Mouse (Mus musculus): ENCODE measurements around the gene Retreg1.
A peak's percentile ranks its signal among the peaks of the same experiment; 100 is the strongest.
"Not testable (repeated sequence)": the region's sequence is repeated elsewhere in the genome, so short reads cannot be mapped to it uniquely, and the experiment has no call there.

Gene Retreg1

DNA sequence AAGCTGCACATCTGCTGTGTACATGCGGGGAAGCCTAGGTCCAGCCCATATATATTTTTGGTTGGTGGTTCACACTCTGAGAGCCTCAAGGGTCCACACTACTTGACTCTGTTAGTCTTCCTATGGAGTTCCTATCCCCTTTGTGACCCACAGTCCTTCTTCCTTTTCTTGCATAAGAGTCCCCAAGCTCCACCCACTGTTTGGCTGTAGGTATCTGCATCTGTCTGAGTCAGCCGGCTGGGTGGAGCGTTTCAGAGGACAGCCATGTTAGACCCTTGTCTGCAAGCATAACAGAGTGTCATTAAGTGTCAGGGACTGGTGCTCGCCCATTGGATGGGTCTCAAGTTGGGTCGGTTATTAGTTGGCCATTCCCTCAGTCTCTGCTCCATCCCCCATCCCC, 107.6 kb downstream of the Retreg1 start:
- DNase-seq = no peak

DNA sequence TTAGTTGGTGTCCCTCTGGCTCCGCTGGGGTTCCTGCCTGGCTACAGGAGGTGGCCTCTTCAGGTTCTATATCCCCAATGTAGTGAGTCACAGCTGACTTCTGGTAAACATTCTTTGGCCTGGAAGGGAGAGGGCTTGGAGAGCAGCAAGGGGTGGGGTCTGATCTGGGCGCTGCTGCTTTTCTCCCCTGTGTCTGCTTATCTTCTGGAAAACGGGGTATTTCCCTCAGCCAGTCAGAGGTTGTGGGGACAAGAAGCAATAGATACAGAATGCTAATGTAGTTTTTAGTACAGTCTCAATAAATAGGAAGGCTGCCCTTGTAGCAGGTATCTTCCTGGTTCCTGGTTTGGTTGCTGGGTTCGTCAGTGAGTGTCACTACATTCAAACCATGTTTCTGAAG, 108.1 kb downstream of the Retreg1 start:
- DNase-seq = no peak

DNA sequence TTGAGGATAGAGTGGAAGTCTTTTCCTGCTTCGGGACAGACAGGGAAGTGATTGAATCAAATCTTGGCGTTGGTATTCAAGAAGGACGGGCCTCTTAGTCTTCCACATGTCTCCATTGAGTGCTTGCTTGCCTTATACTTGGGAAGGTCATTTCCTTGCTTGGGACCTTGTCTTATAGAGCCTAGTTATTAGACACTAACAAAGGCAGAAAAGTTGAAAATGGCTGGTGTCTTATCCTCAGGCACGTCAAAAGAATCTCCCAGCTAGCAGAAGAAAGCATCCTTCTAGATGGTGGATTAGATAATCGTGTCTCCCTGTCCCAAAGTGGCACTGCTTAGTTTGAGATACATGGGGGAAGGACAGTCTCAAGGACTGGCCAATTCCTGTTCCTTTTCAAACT, 113.0 kb downstream of the Retreg1 start:
- DNase-seq = no peak

DNA sequence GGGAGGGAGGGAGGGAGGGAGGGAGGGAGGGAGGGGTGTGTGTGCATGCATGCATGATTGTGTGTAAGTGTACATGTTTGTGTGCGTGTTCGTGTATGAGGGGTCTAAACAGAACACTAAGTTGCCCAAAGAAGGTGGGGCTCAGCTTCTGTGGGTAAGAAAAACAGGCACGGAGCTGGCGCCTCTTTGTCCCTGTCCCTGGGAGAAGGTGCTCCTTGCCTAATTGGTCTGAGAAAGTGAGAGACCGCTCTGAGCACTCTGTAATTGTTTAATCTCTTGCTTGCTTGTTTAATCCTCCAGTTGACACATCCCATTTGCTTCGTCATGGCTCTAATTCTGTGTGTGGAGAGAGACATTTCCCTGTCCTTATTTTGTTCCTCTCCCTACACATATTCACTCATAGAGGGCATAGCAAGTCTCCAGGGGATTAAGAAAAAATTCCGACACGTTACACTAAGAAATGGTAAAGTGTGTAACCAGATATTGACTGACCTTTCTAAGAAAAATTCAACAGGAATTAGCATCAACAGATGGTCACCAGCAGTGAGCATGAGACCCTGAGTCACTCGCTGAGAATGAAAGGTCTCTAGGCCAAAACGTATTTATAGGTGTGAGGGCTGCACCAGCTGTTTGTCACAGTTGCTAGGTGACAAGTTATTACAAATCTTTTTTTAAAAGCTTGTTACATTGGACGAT, 113.6 kb downstream of the Retreg1 start:
- no peak for DNase-seq

DNA sequence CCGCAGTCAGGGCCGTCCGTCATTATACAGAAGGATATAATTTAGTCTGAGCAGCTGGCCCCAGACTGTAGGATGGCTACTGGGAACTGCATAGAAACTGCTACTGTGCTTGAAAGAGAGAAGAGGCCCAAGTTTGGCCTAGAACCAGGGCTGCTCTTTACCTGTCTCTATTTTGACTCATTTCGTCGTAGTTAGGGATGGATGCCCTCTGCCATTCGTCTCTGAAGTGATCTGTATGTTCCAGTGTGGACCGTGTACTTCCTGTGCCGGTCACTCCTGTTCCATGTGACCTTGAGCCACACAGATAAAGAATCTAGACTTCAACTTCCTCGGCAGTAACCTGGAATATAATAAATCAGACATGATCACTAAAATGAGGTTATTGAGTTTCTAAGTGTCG, 114.7 kb downstream of the Retreg1 start:
- no peak for DNase-seq

DNA sequence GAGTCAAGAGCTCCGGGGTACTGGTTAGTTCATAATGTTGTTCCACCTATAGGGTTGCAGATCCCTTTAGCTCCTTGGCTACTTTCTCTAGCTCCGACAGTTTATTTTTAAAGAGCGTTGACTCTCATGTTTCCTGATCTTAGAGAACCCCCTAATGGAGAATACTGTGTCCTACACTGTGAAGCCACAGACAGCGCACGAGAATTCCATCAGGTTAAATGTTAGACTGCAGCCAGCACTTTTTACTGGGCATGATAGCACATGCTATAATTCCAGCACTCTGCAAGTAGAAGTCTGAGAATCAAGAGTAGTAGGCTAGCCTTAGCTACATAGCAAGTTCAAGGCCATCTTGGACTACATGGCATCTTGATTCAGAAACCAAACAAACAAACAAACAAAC, 116.4 kb downstream of the Retreg1 start:
- DNase-seq = peak; percentile 57

DNA sequence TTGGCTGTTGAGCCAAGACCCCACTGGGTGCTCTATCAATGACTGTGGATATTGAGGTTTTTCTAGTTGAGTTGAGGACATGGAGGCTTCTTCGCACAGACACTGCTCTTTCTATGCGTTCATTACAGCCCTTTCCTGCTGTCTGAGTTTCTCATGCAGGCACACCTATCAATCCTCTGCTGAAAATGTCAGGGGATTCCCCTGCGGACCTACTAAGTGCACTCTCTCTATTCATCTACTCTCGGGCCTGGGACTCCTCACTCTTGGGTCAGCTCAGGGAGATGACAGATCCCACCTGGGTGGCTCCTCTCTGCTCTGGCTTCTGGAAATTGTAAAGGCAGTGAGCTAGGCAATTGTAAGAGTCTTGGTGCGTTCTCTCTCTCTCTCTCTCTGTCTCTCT, 117.3 kb downstream of the Retreg1 start:
- DNase-seq = no peak

DNA sequence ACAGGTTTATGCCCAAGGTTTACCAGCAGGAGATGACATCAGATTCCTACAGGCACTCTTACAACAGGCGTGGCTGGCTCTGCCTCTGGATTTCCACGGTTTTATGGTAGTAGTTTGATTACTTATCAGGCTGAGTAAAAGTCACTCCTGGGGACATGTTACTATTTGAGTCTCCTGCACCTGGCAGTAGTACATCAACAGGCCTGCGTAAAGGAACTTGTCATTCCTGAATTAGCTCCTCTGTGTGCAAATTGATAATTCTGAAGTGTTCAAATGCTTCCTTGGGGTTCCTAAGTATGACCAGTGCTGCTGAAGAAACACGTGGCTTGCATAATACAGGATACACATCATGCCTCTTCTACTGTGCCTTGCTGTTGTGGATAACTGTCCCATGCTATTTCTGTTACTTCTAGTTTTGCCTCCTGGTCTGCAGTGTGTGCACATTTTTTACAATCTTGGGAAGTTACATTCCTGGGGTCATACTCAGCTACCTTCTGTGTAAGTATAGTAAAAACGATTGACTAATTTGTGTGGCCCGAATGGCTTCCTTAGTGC, 123.3 kb downstream of the Retreg1 start:
- DNase-seq = no peak

DNA sequence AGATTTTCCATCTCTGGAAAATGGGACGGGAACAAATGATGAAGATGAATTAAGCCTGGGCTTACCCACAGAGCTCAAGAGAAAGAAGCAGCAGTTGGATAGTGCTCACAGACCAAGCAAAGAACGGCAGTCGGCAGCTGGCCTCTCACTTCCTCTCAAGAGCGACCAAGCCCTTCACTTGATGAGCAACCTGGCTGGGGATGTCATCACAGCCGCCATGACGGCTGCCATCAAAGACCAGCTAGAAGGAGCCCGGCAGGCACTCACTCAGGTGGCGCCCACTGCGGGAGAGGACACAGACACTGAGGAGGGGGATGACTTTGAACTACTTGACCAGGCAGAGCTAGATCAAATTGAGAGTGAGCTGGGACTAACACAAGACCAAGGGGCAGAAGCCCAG, 128.6 kb downstream of the Retreg1 start:
- DNase-seq = no peak

DNA sequence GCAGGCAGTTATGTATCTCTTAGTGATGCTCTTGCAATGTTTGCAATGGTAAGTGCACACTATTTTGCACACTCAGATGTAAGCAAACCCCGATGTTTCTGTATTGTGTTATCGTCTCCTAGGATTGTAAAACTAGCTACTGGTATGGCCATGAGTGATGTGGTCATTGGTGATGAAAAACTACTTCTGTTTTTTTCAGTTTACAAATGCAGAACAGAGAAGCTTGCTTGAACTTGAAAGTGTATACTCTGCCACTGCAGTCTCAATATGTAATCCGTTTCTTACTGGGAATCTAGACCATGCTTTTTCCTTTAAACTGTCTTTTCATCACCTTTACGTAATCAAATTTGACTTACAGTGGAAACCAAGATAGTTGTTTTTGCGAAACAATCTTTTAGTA, 129.8 kb downstream of the Retreg1 start:
- DNase-seq = no peak

DNA sequence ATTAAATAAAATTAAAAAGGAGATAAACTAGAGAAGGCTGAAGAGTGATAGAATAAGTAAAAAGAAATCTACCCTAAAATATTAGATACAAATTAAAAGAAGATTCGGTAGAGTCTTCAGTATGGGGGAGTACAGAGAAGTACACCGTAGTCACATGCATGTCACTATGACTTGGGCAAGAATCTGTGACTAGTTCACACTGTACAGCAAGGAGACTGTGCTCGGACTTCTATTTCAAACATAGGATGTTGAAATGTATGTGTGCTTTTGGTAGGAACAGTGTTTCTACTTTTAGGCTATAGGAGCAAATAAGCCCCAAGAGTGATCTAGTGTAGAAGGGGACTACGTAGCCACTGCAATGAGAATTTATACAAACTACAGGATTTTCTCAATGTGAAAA, 131.4 kb downstream of the Retreg1 start:
- no peak for DNase-seq

DNA sequence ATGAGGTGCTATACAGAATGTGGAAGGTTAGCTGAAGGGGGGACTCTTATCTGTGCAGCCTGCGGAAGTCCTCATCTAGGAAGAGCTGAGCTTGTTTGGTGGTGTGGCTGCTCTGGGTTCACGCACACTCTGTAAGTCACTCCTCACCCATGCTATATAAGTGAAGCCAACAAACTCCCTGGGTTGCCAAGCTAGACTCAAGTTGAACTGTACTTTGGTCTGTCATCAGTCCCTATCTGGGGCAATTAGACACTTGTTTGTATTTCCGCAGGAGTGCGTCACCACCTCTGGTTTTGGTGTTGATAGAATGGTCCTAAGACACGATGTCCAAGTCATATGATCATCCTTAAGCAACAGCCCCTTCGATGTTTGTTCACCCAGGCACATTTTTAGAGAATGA, 132.8 kb downstream of the Retreg1 start:
- DNase-seq = no peak

DNA sequence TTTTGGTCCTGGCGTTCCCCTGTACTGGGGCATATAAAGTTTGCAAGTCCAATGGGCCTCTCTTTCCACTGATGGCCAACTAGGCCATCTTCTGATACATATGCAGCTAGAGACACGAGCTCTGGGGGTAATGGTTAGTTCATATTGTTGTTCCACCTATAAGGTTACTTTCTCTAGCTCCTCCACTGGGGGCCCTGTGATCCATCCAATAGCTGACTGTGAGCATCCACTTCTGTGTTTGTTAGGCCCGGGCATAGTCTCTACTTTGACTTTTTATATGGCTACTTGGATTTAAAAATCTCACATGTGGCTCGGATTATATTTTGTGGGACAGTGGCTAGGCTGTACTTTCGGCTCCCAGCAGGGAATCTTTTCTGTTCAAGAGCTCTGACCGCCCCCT, 140.6 kb downstream of the Retreg1 start:
- DNase-seq = not testable (repeated sequence)

DNA sequence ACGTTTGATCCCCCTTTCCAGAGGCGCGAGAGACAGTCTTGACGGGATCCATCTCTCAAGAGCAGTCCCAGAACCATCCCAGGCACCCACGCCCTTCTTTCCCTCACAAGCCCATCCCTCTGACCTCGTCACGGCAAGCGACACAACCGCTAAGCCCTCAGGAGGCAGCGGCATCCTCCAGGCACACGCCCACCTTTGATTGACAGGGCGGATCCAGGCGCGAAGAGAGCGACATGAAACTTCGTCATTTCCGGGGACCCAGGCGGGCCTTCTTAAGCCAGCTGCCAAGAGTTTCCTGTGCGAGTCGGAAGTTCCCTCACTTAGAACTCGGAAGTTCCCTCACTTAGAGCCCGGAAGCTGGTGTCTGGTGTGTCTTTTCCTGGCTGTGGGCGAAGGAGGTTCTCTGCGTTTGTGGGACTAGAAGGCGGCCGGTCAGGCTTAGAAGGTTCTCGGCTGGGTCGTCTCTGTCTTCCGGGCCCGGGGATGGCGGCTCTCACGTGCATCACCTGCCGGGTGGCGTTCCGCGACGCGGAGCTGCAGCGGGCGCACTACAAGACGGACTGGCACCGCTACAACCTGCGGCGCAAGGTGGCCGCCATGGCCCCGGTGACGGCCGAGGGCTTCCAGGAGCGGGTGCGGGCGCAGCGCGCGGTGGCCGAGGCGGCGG, 141.2 kb downstream of the Retreg1 start, which contains the start of gene Zfp622:
Gene Zfp622 (plus strand): TSS at position 300 of the 667 bp plus-strand sequence.
- DNase-seq = peak; percentile 95

DNA sequence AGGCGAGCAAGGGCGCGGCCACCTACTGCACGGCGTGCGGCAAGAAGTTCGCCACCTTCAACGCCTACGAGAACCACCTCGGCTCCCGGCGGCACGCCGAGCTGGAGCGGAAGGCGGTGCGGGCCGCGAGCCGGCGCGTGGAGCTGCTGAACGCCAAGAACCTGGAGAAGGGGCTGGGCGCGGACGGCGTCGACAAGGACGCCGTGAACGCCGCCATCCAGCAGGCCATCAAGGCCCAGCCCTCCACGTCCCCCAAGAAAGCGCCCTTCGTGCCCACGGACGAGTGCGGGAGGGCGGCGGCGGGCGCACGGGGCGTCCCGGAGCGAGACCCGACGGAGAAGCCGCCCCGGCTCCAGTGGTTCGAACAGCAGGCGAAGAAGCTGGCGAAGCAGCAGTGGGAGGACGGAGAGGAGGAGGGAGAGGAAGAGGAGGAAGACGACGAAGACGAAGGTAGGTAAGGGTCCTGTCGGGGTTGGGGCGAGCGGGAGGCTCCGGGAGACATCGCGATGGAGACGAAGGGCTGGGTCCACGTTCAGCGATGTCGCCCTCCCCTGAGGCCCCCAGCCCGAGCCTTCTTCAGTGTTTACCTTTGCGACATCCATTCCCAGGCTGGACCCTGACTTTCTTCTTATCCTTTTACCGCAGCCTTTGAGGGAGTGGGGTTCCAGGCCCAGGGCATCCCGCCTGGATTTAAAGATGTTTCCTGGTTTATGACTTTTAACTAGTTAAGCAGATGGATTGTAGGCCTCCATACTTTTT, 141.9 kb downstream of the Retreg1 start:
- DNase-seq = peak; percentile 22

DNA sequence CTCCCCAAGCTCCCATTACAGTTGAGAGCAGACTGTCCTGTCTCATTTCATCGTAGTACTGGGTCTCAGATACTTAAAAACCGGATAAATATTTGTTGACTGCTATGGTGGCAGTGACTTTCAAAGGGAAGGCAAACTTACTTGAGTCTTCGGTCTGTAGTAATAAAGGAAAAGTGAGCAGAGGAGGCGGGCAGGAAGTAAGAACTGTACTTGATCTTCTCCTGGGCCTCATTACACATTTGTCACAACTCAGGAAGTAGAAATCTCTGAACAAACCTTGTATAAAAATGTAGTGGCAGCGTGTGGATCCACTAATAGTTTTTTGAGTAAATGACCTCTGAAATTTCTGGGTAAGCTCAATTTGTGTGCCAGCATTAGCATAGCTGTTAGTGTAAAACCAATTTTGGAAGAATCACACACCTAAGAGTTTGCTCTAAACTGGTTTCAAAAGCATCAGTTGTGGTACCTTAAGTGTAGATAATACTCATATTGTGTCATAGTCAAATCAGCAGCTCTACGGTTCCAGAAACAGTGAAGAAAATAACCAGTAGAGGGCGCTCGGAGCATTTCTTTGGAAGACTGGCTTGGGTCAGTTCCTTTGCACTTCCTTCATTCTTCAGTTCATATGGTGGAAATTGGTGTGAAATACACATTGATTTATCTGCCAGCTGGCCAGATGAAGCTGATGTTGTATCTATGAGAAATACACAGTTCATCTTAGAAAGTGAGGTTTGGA, 150.2 kb downstream of the Retreg1 start:
- DNase-seq = peak; percentile 71

DNA sequence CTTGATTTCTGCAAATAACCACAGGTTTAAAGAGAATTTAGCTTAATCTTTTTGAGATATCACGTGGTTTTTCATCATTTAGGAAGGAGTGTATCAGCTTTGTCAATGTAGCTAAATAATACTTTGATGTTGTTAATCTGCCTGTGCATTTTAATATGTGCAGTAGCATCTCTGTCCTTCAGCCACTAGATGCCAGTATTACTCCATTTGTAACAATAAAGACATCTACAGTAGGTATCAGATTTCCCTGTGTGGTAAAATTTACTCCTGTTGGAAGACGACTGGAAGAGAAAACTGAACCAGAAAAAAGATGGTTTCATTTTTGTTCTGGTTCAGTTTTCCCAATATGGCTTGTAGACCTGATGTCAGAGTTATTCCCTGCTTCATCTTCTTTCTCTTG, 152.5 kb downstream of the Retreg1 start:
- DNase-seq = peak; percentile 38

DNA sequence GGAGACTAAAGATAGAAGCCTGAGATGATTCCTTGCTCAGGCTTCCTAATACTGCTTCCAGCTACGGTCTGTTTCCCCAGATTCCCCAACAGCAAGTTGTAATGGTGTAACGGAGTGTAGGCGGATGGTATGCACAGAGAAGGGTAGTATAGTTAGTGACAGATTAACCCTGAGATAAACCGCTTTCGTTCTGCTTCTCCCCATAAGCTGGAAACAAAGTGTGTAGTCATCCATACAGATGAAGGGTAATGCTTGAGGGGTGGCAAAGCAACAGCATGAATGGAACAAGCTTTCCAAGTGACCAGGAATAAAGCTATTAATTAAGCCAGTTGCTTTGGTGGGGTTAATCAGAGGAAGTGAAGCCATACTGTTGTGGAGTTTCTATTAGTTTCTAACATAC, 156.6 kb downstream of the Retreg1 start:
- DNase-seq = not testable (repeated sequence)

DNA sequence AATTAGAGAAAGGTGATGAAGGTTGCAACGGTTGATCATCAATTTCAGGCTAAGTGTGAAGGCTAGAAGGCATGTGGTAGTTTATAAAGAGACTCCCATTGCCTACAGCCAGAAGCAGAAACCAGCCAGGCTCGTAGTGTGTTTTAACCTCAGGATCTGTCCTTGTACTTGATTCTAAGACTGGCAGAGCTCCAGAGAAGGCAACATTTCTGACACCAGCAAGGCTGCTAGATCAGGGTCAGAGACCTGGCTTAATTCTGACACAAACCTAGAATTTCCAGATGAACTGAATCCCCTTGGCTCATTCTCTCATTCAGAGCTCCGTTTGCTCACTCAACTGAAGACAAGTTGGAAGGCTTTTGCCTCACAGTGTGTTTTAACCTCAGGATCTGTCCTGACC, 165.6 kb downstream of the Retreg1 start:
- DNase-seq = no peak

DNA sequence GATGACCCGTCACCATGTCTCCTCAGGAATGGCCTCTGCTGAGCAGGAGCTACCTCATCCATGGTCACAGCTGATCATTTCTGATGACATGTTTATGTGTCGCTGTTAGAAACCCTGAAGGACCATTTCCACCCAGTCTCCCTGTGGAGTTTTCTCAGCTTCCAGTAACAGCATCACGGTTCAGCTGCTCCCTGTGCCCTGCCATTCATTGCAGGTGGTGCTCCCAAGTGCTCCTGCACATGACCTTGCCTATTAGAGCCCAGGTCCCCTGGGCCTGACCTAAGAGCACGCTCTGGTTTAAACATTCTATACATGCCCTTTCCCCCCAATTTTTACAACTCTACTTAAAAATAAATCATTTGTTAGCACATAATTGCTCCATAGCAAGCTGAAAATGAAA, 169.9 kb downstream of the Retreg1 start:
- DNase-seq = no peak

DNA sequence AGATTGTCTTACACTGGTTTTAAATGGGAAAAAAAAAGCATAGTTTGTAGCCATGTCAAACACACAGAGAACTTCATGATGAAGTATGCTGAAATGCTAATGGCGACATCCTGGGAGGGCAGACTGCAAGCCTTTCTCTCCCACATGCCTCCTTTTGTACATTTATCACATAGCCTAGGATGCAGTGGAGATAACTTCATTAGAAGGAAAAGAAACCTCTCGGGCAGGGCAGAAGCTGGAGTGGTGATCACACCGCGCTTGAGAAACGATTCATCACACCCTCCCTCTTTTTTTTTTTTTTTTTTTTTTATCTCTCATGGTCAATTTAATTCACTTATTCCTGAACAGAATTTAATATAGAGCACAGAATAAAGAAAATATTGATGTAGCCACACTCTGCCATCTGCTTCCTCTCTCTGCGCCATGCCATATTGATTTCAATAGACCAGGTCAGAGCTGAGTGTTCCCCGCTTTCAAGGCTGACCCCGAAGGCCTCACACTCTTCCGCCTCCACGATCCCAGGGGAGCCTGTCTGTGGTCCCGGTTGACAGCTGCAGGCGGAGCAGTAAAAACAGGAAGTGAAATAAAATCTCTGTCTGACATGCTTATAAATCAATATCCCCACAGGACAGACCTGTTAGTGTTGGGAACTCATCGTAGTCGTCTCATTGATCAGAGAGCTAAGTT, 173.1 kb downstream of the Retreg1 start:
- no peak for DNase-seq

DNA sequence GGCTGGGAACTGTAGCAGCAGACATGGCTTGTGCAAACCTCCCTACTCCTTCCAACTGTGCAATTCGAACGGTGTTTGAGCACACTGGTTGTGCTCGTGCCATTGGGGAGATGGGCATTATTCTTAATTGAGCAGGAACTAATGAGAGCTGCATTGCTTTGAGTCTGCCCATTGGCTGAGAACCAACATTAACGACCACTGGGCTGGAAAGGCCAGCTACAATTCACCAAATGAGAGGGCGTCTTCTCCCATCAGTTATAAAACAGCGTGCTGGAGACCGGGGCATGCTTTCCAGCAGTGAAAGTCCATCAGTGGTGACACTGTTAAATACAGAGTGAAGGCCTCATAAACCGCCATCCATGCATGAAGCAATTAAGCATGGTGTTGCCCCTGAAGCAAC, 178.7 kb downstream of the Retreg1 start:
- no peak for DNase-seq
